Mouse (Mus musculus): ENCODE data around the gene Zfp12. TPM values are rescaled to one million over a fixed set of nuclear protein-coding genes. Genes with fewer than 3 reads are reported as not detected.

The Zfp12 gene
- polyA plus RNA-seq, 1 experiment = 9.0 TPM

DNA sequence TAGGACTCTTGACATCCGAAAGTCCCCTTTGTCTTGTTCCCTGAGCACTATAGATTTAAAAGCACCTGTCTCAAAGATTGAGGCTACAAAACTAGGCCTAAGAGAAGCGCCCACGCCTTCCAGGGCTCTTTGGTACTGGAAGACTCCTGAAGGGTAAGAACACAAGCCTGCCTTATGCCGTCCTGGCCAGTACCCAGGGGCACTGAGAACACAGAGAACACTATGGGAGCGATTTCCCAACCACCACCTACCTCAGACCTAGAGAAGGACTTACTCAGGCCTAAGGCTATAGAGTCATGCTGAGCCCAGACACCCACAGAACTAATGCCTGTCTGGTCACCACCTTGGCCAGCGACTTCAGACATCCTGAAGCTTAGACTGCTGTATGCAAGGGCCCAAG lies 31.8 kb downstream of the Zfp12 start:
- DNase-seq (ENCODE audit: low read depth) = peak; percentile 100

GRCm38 (mm10) chr5:143268985-143269362 lies 34.0 kb downstream of the Zfp12 start:
- no peak for DNase-seq (ENCODE audit: low read depth)

DNA sequence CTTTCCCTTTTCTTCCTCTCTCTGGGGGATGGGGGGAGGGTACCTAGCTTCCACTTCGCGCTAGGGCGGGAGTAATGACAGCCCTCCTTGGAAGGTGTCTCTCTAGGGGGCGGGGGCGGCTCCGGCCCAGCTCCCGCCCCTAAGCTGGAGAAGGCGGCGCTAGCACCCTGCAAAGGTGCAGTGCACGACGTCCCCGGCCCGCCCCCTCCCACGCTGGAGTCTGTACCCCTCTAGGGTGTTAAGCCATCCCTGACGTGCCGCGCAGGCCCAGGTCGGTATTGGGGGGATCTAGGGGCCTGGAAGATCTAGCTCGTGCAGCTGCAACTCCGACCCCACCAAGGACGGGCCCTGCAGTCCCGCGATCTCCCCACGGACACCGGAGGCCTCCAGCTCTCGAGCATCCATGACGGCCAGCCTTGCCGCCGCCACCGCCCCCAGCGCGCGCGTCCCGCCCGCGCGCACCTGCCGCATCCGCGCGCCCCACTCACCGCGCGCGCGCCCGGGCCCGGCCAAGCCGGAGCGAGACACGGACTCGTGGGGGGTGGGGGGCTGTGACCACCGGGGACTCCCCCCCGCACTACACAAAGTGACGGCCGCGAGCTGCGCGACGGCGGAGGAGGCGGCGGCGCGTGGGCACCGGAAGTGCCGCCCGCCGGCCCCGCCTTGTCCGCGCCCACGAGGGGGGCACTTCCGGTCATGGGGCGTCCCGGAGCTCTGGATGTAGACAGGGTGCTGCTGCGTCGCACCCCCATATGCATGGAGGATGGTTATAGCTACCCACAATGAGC lies 34.6 kb downstream of the Zfp12 start, which contains the start of gene Zfp316:
Gene Zfp316 (minus strand): TSS at position 660 of the 788 bp plus-strand sequence.
- DNase-seq (ENCODE audit: low read depth) = no peak

DNA sequence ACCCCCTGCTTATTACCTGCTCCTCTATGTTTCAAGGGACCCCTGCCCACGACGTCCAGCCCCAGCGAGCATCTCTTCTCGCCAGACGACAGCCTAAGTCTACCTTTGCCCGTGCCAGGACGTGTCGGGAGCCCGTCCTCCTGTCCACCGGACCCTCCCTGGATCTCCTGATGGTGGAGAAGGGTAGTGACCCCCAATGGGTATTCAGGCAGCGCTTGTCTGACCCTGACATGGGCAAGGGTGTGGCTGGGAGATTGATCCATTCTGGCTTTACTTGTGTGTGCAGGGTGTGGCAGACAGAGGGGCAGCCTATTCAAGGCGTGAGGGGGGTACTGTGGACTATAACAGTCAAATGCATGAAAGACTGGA lies 35.2 kb downstream of the Zfp12 start:
- DNase-seq (ENCODE audit: low read depth) = no peak

- DNase-seq (ENCODE audit: low read depth) = no peak
Measured at GRCm38 (mm10) chr5:143271642-143272041, 36.7 kb downstream of the Zfp12 start.

DNA sequence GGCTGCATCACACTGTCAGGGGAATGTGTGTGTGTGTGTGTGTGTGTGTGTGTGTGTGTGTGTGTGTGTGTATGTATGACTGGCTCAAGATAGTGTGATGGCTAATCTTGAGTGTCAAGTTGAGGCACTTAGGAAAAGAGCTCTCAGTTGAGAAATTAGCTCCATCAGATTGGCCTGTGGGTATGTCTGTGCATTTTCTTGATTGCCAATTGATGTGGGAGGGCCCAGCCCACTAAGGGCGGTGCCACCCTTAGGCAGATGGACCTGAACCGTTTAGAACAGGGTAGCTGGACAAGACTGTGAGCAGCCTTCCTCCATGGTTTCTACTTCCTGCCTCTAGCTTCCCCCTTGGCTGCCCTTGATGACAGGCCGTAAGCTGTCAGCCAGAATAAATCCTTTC lies 37.1 kb downstream of the Zfp12 start:
- no peak for DNase-seq (ENCODE audit: low read depth)

DNA sequence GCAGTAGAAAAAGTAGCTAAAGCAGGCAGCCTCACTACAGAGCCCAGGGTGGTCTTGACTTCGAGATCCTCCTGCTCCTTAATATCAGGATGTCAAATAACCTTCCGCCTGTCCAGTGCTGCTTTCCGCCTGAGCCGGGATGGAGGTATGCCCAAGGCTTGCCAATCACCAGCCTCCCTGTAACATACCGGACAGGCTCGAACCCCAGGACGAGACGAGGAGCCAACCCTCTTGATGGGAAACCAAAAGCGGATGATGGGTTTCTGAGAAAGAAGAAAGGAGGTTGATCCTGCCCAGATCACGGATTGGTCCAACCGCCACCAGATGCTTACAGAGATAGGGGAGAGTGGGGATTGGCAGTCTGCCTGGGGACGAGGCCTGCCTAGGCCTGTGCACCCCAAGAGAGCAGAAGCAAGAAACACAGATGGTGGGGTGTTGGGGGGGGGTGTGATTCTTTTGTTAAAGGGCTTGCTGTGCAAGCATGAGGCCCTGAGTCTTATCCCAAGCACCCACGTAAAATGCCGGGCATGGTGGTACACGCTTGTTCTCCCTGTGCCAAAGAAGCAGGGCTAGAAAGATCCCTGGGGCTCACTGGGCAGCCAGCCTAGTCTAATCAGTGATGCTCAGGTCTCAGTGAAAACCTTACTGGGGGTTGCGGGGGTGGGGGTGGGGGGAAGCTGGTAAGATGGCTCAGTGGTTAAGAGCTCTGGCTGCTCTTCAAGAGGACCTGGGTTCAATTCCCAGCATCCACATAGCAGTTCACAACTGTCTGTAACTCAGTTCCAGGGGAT lies 37.8 kb downstream of the Zfp12 start:
- no peak for DNase-seq (ENCODE audit: low read depth)

- DNase-seq (ENCODE audit: low read depth) = no peak
Measured at GRCm38 (mm10) chr5:143275761-143276160, 40.8 kb downstream of the Zfp12 start.

GRCm38 (mm10) chr5:143279247-143279646 lies 44.3 kb downstream of the Zfp12 start:
- DNase-seq (ENCODE audit: low read depth) = no peak

DNA sequence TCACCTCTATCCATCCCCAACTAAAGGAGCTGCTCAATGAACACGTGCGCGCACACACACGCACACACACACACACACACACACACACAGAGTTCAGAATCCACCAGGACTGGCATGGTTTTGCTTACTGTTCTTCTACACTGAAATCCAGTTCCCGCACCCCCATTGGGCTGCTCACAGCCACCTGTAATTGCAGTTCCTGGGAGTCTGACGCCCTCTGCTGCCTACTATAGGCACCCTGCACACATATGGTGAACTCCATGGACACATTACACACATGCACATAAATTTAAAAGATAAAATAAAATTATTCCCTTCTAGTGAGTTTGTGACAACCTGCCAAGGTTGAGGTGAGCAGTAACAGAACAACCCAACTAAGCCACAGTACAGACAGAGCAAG lies 49.8 kb downstream of the Zfp12 start:
- DNase-seq (ENCODE audit: low read depth) = no peak

GRCm38 (mm10) chr5:143287774-143288328 lies 52.9 kb downstream of the Zfp12 start:
- DNase-seq (ENCODE audit: low read depth) = no peak

- no peak for DNase-seq (ENCODE audit: low read depth)
Measured at GRCm38 (mm10) chr5:143288378-143288911, 53.5 kb downstream of the Zfp12 start.

DNA sequence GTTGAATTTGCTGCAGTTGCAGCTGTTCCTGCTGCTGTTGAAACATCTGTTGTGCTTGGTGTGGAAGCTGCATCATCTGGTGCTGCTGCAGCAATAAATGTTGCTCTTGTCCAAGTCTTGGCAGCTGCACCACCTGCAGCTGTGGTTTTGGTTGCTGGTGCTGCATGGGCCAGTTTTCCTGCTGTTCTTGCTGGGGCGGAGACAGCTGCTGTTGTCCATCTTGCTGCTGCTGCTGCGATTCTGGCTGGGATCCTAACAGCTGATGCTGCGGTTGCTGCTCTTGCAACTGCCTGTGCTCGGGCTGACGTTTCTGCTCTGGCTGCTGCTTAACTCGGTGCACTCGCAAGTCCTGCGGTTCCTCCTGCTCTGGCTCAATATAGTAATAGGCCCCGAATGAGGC lies 54.3 kb downstream of the Zfp12 start:
- no peak for DNase-seq (ENCODE audit: low read depth)

DNA sequence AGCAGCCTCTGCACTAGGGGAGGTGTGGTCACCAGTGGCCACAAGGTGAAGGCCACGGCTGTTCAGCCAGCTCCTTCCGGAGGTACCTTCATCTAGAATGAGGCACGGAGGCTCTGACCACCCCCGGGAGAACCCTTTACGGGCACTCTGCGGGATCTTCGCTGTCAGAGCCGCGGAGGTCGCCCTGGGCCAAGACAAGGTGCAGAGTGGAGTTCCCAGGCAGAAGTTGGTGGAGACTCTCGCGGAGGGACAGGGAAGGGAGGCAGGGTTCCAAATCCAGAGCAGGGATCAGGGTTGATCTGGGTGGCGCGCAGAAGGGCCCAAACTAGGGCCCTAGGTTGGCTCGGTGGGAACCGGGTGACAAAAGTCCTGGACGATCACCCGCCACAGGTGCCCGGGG lies 57.9 kb downstream of the Zfp12 start:
- no peak for DNase-seq (ENCODE audit: low read depth)

GRCm38 (mm10) chr5:143293404-143293803 lies 58.4 kb downstream of the Zfp12 start, which contains the start of gene Zfp853:
TSS of gene Zfp853 (minus strand) at chr5:143293623.
- no peak for DNase-seq (ENCODE audit: low read depth)

- DNase-seq (ENCODE audit: low read depth) = no peak
Measured at GRCm38 (mm10) chr5:143294862-143295261, 59.9 kb downstream of the Zfp12 start.

GRCm38 (mm10) chr5:143295330-143295729 lies 60.4 kb downstream of the Zfp12 start:
- no peak for DNase-seq (ENCODE audit: low read depth)

DNA sequence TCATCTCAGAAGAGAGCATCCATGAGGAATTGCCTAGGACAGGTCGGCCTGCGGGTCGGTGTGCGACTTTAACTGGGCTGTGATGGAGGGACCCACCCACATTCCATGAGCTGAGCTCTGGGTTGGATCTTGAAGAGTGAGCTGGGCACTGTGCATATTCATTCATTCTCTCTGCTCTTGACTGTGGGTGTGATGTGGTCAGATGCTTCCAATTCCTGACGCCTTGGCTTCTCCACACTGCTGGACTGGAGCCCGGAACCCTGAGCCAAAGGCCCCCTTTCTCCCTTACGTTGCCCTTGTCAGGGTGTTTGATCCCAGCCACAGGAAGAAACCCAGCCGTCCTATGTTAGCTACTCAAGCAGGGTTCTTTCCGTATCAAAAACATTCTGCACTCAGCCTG lies 63.0 kb downstream of the Zfp12 start:
- no peak for DNase-seq (ENCODE audit: low read depth)

DNA sequence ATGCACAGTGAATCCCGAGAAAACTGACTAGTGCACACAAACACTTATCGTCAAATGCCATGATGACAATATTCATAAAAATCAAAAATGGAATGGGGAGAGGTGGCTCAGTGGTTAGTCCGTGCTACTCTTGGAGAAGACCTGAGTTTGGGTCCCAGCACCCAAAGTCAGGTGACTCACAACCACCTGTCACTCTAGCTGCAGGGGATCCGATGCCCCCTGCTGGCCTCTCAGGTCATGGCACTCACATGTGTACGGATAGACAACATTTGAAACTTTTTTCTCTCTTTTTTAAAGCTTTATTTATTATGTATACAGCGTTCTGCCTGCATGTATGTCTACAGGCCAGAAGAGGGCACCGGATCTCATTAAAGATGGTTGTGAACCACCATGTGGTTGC lies 63.4 kb downstream of the Zfp12 start:
- DNase-seq (ENCODE audit: low read depth) = no peak

All from gonadal fat pad, adult 2 months (tissue).